Mouse (Mus musculus): Measurements from ENCODE around the gene Tgfbr3. TPM values are rescaled to one million over a fixed set of nuclear protein-coding genes. Genes with fewer than 3 reads are reported as not detected.

The Tgfbr3 gene
- total RNA-seq, 1 experiment from 2014 or later: 31.2 TPM

DNA sequence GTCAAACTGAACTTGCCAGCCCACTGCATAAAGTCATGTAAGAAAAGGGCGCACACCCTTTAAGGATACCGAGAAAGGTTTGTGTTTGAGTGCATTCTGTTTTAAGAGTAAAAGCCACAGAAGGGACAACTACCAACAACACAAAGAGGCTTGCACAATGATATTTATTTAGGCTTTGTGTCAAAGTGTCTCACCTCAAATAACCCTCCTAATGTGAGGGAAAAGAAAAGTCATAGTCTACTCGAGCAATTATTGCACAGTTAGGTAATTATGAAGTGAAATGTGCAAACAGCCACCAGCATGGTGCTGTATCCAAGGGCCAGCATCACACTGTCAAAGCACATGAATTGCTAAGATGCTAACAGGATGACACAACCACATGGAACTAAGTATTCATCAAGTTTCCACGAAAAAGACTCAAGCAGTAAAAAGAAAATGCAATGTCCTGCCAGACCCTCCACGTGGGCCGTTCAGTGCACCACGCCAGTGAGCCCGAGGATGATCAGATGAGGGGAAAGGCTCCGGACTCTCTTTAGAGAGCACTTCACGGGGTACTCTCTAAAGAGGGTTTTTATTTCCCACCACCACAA lies 5.4 kb downstream of the Tgfbr3 start:
- no peak for ATAC-seq (replicated peaks; ENCODE audit: insufficient number of reproducible peaks, low FRiP score, low TSS enrichment, poor library complexity, severe bottlenecking)

DNA sequence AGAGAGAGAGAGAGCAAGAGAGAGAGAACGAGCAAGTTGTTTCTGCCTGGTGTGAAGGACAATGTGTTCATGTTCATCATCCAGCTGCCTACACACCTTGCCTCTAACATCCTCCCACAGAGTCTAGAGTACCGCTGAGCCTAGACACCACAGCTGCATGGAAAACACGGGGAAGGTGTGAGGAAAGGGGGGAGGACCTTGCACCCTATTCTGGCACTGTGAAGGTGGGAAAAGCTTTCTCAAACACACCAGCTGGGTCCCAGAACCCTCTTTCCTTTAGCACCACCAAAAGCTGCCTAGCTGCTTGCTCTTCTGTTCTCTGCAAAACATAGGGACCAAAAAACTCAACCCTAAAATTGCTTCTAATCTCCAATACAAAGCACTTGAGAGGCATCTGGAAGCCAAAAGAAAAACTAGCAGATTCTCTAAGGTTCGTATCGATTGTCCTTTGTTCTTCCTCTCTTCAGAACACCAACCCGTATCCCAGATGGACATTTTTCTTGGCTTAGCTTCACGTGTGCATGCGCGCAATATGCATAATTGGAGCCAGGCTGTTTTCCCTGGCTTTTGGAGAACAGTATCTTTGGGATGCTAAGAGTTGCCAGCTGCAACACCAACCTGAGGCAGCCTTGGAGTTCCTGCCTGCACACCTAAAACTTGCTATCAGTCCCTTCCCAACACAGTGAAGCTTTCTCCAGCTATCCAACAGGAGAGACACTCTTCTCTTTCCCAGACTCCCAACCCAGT lies 6.7 kb downstream of the Tgfbr3 start:
- ATAC-seq (replicated peaks; ENCODE audit: insufficient number of reproducible peaks, low FRiP score, low TSS enrichment, poor library complexity, severe bottlenecking): no peak

DNA sequence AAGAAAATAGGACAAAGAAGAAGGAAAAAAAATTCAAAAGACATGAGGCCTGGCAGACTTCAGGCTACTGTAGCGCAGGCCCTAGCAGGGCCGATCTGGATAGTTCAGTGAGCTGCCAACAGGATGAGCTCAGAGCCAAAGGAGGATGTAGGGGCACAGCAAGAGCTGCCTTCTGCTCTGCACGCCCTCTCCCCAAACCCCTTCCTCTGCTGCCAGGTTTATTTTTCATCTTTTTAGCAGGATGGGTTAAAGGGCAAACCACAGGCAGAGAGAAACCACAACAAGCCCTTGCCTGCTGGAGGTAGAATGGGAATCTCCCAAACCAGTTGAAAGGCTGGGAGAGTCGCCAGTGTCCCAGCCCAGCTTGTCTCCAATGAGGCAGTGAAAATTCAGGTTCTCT lies 10.2 kb downstream of the Tgfbr3 start:
- no peak for ATAC-seq (replicated peaks; ENCODE audit: insufficient number of reproducible peaks, low FRiP score, low TSS enrichment, poor library complexity, severe bottlenecking)

DNA sequence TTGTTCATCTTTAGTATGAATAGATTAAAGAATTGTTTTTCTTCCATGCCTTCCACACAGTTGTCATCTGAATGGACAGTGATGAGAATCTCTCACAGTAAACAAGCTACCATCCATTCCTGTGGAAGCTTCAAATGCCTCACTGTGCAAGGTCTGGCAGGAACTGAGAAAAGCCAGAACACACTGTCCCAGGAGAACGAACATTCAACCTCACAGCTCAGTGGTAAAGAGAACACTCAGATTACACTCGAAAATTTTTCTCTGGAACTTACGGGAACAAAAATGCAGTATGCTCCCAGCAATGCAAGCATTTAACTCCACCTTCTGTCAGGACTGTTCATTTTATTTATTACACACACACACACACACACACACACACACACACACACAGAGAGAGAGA lies 13.2 kb downstream of the Tgfbr3 start:
- no peak for ATAC-seq (replicated peaks; ENCODE audit: insufficient number of reproducible peaks, low FRiP score, low TSS enrichment, poor library complexity, severe bottlenecking)

DNA sequence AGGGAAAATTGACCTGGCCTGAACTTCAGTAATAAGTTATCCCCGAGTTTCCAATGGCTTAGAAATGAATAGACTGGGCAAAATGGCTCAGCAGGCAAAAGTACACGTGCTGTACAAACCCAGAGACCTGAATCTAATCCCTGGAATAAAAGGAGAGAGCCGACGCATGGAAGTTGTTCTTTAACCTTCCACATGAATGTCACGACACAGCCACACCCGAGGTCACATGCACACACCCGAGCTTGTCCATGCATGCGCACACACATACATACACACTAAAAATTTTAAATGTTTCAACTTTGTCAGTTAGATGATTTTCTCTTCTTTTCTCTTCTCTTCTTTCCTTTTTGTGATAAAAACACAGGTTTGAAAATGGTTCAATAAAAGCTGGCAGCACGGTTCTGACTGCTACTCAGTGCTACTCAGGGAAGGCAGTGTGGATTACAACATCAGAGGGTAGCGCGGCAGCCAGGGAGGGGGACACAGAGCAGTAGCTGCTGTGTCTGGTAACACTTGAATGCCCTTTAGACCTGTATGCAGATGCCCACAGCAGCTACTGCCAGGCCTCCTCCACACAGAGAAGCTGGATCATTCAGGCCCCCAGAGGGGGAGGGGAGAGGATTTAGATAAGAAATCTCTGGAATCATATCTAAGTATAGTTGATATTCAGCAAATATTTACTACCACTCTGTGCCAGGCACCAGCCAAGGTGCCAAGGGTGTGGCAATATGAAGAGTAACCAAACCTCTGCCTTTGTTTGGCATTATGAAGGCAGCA lies 17.0 kb downstream of the Tgfbr3 start:
- no peak for ATAC-seq (replicated peaks; ENCODE audit: insufficient number of reproducible peaks, low FRiP score, low TSS enrichment, poor library complexity, severe bottlenecking)

DNA sequence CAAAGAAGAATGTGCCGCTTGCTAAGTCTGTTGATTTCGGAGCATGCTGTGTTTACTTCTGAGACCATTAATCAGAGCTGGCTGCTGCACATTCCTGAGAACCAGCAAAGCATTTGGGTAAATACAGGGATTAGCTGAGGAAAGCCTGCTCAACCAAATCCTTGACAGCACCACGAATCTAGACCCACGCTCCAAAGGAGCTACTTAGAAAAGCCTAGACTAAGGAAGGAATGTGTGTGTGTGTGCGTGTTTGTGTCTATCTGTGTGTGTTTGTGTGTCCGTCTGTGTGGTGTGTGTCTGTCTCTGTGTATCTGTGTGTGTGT lies 20.5 kb downstream of the Tgfbr3 start:
- ATAC-seq (replicated peaks; ENCODE audit: insufficient number of reproducible peaks, low FRiP score, low TSS enrichment, poor library complexity, severe bottlenecking): no peak

DNA sequence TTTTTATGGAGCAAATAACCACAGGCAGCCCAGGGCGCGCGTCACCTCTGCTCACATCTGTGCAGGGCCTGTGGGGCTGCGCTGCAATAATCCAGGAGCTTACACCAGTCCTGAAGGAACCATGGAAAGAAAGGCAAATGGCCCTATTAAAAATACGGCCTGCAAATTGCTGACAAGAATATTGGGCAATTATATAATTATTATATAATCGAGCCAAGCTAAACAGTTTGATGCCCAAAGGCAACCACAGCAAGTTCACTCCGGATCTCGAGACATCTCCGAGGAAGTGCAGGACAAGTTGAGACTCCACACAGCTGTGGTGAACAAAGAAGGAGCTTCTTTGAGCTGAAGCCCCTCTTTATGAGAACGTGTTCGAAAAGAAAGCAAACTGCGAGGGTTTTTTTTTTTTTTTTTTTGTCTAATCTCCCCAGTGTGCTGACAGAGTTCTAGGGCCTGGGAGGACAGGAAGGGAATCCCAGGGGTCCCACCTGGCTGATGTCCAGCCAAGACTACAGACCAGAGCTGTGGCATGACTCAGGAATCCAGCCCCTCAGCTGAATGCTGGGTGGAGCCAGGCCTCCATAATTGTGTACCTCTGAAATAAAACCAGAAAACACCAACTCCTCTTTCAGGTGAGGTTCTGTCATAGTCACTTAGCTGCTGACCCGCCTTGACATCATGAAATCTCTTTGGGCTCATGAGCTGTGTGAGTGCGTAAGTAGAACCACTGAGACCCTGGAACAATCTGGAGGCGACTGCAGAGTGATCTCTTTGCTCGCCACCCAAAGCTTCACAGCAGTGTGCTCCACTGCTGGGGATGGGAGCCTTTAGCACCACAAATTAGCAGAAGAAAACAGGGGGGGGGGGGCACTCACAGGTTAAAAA lies 21.1 kb downstream of the Tgfbr3 start:
- ATAC-seq (replicated peaks; ENCODE audit: insufficient number of reproducible peaks, low FRiP score, low TSS enrichment, poor library complexity, severe bottlenecking): no peak

DNA sequence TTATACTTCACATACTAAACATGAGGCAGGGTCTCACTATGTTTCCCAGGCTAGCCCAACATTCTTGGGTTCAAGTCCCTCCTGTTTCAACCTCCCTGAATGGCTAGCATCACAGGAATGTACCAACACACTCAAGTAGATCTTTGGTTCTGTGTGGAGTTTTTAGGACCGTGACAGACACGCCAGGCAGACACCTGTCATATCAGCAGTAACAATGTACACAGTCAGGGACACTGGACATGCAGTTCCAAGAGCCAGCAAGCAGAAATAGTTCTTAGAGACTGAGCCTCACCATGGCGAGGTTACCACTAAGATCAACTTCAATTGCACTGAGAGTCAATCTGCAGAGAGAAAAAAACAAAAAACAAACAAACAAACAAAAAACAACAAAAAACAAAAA lies 22.9 kb downstream of the Tgfbr3 start:
- ATAC-seq (replicated peaks; ENCODE audit: insufficient number of reproducible peaks, low FRiP score, low TSS enrichment, poor library complexity, severe bottlenecking): no peak

DNA sequence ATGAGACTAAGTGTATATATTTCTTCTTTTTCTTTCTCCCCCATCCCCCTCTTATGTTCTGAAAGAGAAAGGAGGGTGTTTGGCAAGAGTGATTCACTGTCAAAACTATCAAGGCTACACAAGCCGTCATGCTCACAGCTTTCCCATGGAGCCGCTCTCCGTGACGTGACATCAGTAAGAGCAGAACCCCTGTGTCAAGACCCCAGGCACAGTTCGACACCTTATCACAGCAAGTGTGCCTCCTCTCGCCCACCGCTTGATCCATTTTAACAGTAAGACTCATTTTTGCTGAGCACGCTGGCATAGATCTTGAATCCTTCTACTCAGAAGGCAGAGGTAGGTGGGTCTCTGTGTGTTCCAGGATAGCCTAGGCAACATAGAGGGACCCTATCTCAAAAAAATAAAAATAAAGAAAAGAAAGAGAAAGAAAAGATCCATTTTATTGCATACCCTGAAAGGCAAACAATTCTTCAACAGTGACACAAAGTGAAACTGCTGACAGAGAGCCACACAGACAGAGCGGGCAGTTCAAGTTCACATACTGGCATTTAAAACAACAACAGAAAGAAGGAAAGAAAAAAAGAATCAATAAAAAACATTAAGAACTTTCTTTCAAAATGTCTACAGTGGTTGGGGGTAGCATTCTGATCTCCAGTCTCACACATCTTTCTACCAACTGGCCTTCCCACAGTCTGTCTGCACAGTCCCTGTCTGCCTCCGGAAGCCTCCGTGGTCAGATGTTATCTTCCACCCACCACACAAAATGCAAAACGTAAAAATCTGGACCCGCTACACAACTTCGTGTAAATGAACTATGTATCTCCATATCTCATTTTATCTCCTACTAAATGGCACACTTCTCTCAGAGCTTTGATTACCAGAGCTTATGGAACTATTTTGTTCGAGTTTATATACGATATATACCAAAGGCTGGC lies 24.7 kb downstream of the Tgfbr3 start:
- no peak for ATAC-seq (replicated peaks; ENCODE audit: insufficient number of reproducible peaks, low FRiP score, low TSS enrichment, poor library complexity, severe bottlenecking)

DNA sequence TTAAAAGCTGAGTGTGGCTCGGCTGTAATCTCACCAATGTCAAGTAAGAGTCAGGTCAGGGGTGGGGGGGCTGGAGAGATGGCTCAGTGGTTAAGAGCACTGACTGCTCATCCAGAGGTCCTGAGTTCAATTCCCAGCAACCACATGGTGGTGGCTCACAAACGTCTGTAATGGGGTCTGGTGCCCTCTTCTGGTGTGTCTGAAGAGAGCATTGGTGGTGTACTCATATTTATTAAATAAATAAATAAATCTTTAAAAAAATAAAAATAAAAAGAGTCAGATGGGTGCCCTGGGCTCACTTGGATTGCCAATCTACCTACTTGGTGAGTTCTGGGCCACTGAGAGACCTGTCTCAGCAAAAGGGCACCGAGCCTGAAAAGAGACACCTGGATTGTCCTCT lies 25.6 kb downstream of the Tgfbr3 start:
- ATAC-seq (replicated peaks; ENCODE audit: insufficient number of reproducible peaks, low FRiP score, low TSS enrichment, poor library complexity, severe bottlenecking): no peak

DNA sequence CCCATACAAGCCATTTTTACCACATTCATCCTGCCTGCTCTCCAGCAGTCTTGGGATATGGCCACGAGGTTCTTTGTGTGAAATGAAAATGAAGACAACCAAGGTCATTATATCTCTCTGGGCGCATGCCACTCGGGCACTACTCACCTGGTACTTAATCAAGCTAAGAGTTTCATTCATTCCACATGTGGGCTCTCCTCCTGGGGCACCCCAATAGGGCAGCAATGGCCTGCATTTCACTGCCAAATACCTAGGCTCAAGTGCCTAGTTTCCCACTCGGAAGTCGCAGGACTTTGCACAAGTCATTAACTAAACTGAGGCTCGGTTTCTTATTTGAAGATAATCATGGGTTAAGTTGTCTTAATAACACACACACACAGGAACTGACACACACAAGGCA lies 27.5 kb downstream of the Tgfbr3 start:
- ATAC-seq (replicated peaks; ENCODE audit: insufficient number of reproducible peaks, low FRiP score, low TSS enrichment, poor library complexity, severe bottlenecking): no peak

DNA sequence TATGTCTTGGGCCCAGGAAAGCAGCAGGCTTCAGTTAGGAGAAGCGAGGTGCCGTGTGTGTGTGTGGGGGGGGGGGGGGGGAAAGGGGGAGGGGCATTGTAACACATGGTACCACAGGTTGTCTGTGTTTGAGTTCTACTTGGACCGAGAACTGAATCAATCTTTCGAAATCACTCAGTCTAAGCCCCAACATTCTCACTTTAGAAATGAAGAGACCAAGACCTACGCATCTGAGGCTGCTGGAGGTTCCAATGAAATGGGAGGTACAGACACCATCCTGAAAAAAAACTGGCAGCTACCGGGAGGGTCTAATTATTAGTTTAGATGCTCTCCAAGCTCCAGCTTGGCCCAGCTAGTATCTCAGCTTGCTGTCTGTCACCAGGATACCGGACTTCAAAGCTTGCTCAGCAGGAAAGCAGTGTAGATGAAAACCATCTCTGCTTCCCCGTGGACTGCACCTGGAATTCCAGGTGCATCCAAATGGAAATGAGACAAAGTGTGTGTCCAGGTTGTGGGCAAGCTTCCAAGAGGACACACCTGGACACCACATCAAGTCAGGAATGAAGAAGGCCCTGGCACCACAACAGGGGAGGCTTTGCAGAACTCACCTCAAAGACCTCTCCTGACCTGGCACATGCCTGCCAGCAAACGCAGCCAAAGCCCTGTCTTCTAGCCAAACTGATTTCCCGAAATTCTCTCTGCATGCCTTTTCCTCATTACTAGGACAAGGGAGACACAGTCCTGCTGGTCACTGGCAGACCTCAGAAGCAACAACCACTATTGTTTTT lies 28.5 kb downstream of the Tgfbr3 start:
- no peak for ATAC-seq (replicated peaks; ENCODE audit: insufficient number of reproducible peaks, low FRiP score, low TSS enrichment, poor library complexity, severe bottlenecking)

DNA sequence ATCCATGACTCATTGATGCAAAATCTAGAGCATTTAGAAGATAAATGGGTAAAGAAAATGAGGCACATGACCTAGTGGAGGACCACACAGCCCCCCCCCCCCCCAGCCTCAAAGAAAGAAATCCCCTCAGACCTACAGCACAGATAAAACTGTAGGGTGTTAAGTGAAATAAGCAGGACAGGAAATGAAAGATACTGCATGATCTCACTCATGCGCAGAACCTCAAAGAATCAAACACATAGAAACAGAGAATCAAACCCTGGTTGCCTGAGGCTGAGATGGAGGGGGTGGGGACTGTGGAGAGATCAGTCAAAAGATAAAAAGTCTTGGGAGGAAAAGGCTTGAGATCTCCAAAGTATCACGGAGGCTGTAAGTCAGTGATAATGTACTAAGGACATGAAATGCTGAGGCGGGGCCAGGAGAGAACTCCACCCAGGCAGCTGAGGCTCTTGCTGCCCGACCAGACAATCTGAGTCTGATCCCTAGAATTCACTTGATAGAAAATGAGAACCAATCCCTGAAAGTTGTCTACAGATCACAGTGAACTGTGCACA lies 29.9 kb downstream of the Tgfbr3 start:
- no peak for ATAC-seq (replicated peaks; ENCODE audit: insufficient number of reproducible peaks, low FRiP score, low TSS enrichment, poor library complexity, severe bottlenecking)

DNA sequence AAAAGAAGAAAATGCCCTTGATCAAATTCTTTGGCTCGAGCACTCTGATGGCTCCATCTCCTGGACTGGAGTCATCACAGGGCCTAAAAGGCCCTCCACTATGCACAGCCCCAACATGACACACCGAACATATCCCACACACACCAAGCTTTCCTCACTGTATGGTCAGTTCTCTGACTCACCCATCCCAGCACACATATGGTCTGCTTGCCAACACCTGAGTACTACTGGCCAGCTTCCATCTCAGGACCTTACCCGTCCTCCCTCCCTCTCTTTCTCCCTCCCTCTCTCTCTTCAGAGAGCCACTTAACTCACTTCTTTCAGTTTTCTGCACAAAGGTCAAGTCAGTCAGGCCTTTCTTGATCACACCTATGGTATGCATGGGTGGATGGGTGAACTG lies 36.0 kb downstream of the Tgfbr3 start:
- no peak for ATAC-seq (replicated peaks; ENCODE audit: insufficient number of reproducible peaks, low FRiP score, low TSS enrichment, poor library complexity, severe bottlenecking)

DNA sequence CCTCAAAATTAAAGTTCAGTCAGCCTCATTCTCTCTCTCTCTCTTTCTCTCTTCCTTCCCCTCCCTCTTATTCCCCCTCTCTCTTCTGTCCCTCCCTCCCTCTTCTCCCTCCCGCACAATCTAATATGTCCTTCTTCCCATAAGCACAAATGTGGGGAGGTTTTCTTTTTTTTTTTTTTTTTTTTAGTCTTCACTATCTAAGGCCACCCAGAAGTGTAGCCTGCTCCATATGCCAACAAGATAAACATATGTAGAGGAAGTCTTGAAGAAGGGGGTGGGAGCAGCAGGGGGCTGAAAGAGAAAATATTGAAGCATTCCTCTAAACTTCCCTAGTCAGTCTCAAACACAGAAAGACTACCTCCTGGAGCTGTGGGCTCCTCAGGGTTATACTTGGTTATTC lies 37.0 kb downstream of the Tgfbr3 start:
- ATAC-seq (replicated peaks; ENCODE audit: insufficient number of reproducible peaks, low FRiP score, low TSS enrichment, poor library complexity, severe bottlenecking): no peak

DNA sequence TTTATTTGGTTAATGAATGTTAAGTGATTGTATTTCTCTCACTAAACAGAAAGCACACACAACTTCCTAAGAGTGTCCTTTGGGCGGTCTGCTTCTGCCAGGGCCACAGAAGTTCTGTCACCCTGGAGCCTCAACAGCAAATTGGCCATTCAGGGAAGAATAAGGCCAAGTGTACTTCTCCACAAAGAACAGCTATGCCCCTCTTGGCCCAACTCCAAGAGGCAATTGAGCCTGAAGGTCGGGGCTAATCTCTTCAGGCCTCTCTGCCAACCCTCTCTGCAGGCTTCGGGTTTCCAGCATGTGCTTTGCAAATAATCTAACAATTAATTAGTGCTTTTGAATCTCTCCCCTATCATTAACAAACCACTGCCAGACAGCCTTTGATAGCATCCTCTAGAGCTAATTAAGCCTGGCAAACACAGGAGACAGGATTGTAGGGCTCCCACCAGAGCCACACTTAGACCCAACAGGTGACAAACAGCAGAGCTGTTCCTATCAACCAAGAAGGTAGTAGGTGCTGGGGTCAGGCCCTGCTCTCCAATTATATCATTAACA lies 37.6 kb downstream of the Tgfbr3 start:
- no peak for ATAC-seq (replicated peaks; ENCODE audit: insufficient number of reproducible peaks, low FRiP score, low TSS enrichment, poor library complexity, severe bottlenecking)

All from monocyte, adult 5-6 weeks (primary cell).